Mouse (Mus musculus) hindbrain, embryonic 11.5 days (tissue): ENCODE measurements around the gene Olfr1039. TPM values are rescaled to one million over a fixed set of nuclear protein-coding genes. Genes with fewer than 3 reads are reported as not detected.
"Not testable (repeated sequence)": the region's sequence is repeated elsewhere in the genome, so short reads cannot be mapped to it uniquely, and the experiment has no call there.

Experiments
- ATAC-seq: fragments of 200-750 bp; cut with Nextera tagmentation; 2 replicates; pipeline ENCODE4 v1.8.0; 2017; ENCODE audit warnings: mild to moderate bottlenecking, moderate TSS enrichment, moderate library complexity; ENCODE audit not compliant: low FRiP score
- DNase-seq: peaks from one replicate; pipeline ENCODE4 v3.0.0-alpha.2; 2015; ENCODE audit warnings: low spot score
- H3K27ac ChIP-seq: fragments of 300-500 bp; sonication (generic); 2 replicates; pipeline ENCODE4 v1.5.1; 2014; ENCODE audit warnings: mild to moderate bottlenecking, low read depth, low read length
- H3K27me3 ChIP-seq: fragments of 300-500 bp; sonication (generic); 2 replicates; pipeline ENCODE4 v1.6.1; 2014; ENCODE audit warnings: mild to moderate bottlenecking, low read length, moderate library complexity, mixed read lengths; ENCODE audit not compliant: control insufficient read depth, insufficient read depth
- H3K36me3 ChIP-seq: fragments of 300-500 bp; sonication (generic); 2 replicates; pipeline ENCODE4 v1.6.1; 2014; ENCODE audit warnings: mild to moderate bottlenecking, low read length, moderate library complexity, mixed read lengths; ENCODE audit not compliant: control insufficient read depth, insufficient read depth
- H3K4me1 ChIP-seq: fragments of 300-500 bp; sonication (generic); replicated peaks from 2 replicates; pipeline ENCODE4 v1.6.1; 2014; ENCODE audit warnings: low read length, mixed read lengths; ENCODE audit not compliant: control insufficient read depth, insufficient read depth
- H3K4me2 ChIP-seq: fragments of 300-500 bp; sonication (generic); replicated peaks from 2 replicates; pipeline ENCODE4 v1.6.1; 2014; ENCODE audit warnings: mild to moderate bottlenecking, low read depth, low read length
- H3K4me3 ChIP-seq: fragments of 300-500 bp; sonication (generic); 2 replicates; pipeline ENCODE4 v1.5.1; 2014; ENCODE audit warnings: low read depth, low read length
- H3K9ac ChIP-seq: fragments of 300-500 bp; sonication (generic); 2 replicates; pipeline ENCODE4 v1.6.1; 2014; ENCODE audit warnings: low read depth, low read length
- H3K9me3 ChIP-seq: fragments of 300-500 bp; sonication (generic); 2 replicates; pipeline ENCODE4 v1.6.1; 2016; ENCODE audit warnings: low read length; ENCODE audit not compliant: control insufficient read depth
- WGBS: fragments of 180-500 bp; shearing (Covaris S2); extraction: QIAGEN DNeasy Blood & Tissue Kit; methylation state at CpG from one replicate; pipeline ENCODE4 v1.1.7; 2014; 5-methylcytosine and 5-hydroxymethylcytosine counted together
- polyA plus RNA-seq: library from polyadenylated mRNA; unstranded; fragments of >200 nt; fragmentation: Nextera tagmentation; extraction: Ambion mirVana; gene quantifications from 2 replicates; pipeline ENCODE4 v1.2.1, GENCODE M21; 2014

Gene Olfr1039
- polyA plus RNA-seq = not detected in 2 replicates

- no peak for ATAC-seq
Observed at GRCm38 (mm10) chr2:86135828-86136227, at the start of gene Olfr1039. TSS of gene Olfr1039 (minus strand) at chr2:86135928.

GRCm38 (mm10) chr2:86179950-86180349 is 44.2 kb upstream of the Olfr1039 start:
- H3K4me3 ChIP-seq = no peak overlapping the region
- H3K36me3 ChIP-seq = no peaks in the 10 kb centered on the region
- H3K9ac ChIP-seq = no peak overlapping the region
- H3K27me3 ChIP-seq = no peaks in the 10 kb centered on the region
- ATAC-seq (no peak), DNase-seq (no peak)
- H3K9me3 ChIP-seq = no peaks in the 10 kb centered on the region
- no peaks in the 10 kb centered on the region for H3K4me1 ChIP-seq
- 74% methylated on average over 3 of the region's 3 CpGs for WGBS
- H3K4me2 ChIP-seq = no peak overlapping the region
- no peak overlapping the region for H3K27ac ChIP-seq

More at GRCm38 (mm10) chr2:86135828-86136227, at the start of gene Olfr1039:
- H3K36me3 ChIP-seq = no peaks in the 10 kb centered on the region
- no peak for DNase-seq
- no peaks in the 10 kb centered on the region for H3K9me3 ChIP-seq
- H3K27me3 ChIP-seq = no peaks in the 10 kb centered on the region
- WGBS = 100% methylated on average over 1 of the region's 1 CpGs
- H3K4me2 ChIP-seq = no peak within 1 kb of the TSS
- no peaks in the 10 kb centered on the region for H3K4me1 ChIP-seq
- H3K27ac ChIP-seq = no peak within 1 kb of the TSS
- no peak within 1 kb of the TSS for H3K9ac ChIP-seq
- no peak within 1 kb of the TSS for H3K4me3 ChIP-seq

- no peak within 1 kb of the TSS for H3K4me2 ChIP-seq
- no peak within 1 kb of the TSS for H3K9ac ChIP-seq
- no peak within 1 kb of the TSS for H3K27ac ChIP-seq
- no peak for DNase-seq
- H3K9me3 ChIP-seq = no peaks in the 10 kb centered on the region
- ATAC-seq = no peak
- no peaks in the 10 kb centered on the region for H3K4me1 ChIP-seq
- no peak within 1 kb of the TSS for H3K4me3 ChIP-seq
- no peaks in the 10 kb centered on the region for H3K27me3 ChIP-seq
- H3K36me3 ChIP-seq = no peaks in the 10 kb centered on the region
Observed at GRCm38 (mm10) chr2:86177720-86178119, 42.0 kb upstream of the Olfr1039 start, which contains the start of gene Olfr1044. TSS of gene Olfr1044 (minus strand) at chr2:86177820.

GRCm38 (mm10) chr2:86175422-86175821 is 39.7 kb upstream of the Olfr1039 start:
- WGBS = 86% methylated on average over 7 of the region's 7 CpGs
- H3K9ac ChIP-seq, H3K4me1 ChIP-seq, H3K4me2 ChIP-seq, H3K4me3 ChIP-seq, H3K9me3 ChIP-seq, ATAC-seq, H3K27me3 ChIP-seq, H3K36me3 ChIP-seq, H3K27ac ChIP-seq, DNase-seq: not testable (repeated sequence)

- H3K36me3 ChIP-seq = no peaks in the 10 kb centered on the region
- H3K4me2 ChIP-seq = no peak within 1 kb of the TSS
- ATAC-seq = no peak
- no peak for DNase-seq
- no peaks in the 10 kb centered on the region for H3K27me3 ChIP-seq
- no peaks in the 10 kb centered on the region for H3K9me3 ChIP-seq
- no peaks in the 10 kb centered on the region for H3K4me1 ChIP-seq
- H3K27ac ChIP-seq = no peak within 1 kb of the TSS
- no peak within 1 kb of the TSS for H3K4me3 ChIP-seq
- 87% methylated on average over 2 of the region's 2 CpGs for whole genome bisulfite sequencing
- H3K9ac ChIP-seq = no peak within 1 kb of the TSS
Observed at GRCm38 (mm10) chr2:86167422-86167821, 31.7 kb upstream of the Olfr1039 start, which contains the start of gene Olfr1043. TSS of gene Olfr1043 (minus strand) at chr2:86167522.

GRCm38 (mm10) chr2:86161738-86162137 is 26.0 kb upstream of the Olfr1039 start, which contains the start of gene Olfr1042:
TSS of gene Olfr1042 (minus strand) at chr2:86161838.
- H3K9ac ChIP-seq = no peak within 1 kb of the TSS
- no peaks in the 10 kb centered on the region for H3K27me3 ChIP-seq
- ATAC-seq (no peak), DNase-seq (no peak)
- no peaks in the 10 kb centered on the region for H3K36me3 ChIP-seq
- H3K4me2 ChIP-seq = no peak within 1 kb of the TSS
- H3K27ac ChIP-seq = no peak within 1 kb of the TSS
- 94% methylated on average over 2 of the region's 2 CpGs for WGBS
- no peaks in the 10 kb centered on the region for H3K9me3 ChIP-seq
- H3K4me1 ChIP-seq = no peaks in the 10 kb centered on the region
- H3K4me3 ChIP-seq = no peak within 1 kb of the TSS

GRCm38 (mm10) chr2:86146632-86147031 is 10.9 kb upstream of the Olfr1039 start, which contains the start of gene Olfr1040:
TSS of gene Olfr1040 (minus strand) at chr2:86146732.
- no peaks in the 10 kb centered on the region for H3K27me3 ChIP-seq
- no peak within 1 kb of the TSS for H3K4me3 ChIP-seq
- DNase-seq (no peak), ATAC-seq (no peak)
- no peaks in the 10 kb centered on the region for H3K4me1 ChIP-seq
- H3K27ac ChIP-seq = no peak within 1 kb of the TSS
- H3K9ac ChIP-seq = no peak within 1 kb of the TSS
- no peaks in the 10 kb centered on the region for H3K9me3 ChIP-seq
- H3K4me2 ChIP-seq = no peak within 1 kb of the TSS
- H3K36me3 ChIP-seq = no peaks in the 10 kb centered on the region
- WGBS = 83% methylated on average over 1 of the region's 1 CpGs

- 91% methylated on average over 2 of the region's 2 CpGs for WGBS
- Histone ChIP-seq H3K4me2 (no peak within 1 kb of the TSS), H3K4me3 (no peak within 1 kb of the TSS), H3K9me3 (no peaks in the 10 kb centered on the region), H3K27ac (no peak within 1 kb of the TSS), H3K4me1 (no peaks in the 10 kb centered on the region), H3K27me3 (no peaks in the 10 kb centered on the region), H3K36me3 (no peaks in the 10 kb centered on the region), H3K9ac (no peak within 1 kb of the TSS)
- ATAC-seq = no peak
- no peak for DNase-seq
Observed at GRCm38 (mm10) chr2:86087285-86087684, 48.4 kb downstream of the Olfr1039 start, which contains the start of gene Olfr1037. TSS of gene Olfr1037 (minus strand) at chr2:86087385.

- H3K4me1 ChIP-seq, DNase-seq, H3K4me2 ChIP-seq, H3K27ac ChIP-seq, H3K36me3 ChIP-seq, H3K9me3 ChIP-seq, H3K27me3 ChIP-seq, H3K4me3 ChIP-seq, H3K9ac ChIP-seq: not testable (repeated sequence)
- WGBS = 80% methylated on average over 1 of the region's 1 CpGs
- 0 out of 2 replicates have a peak, but pooled peaks have one; percentile 35 for ATAC-seq
Observed at GRCm38 (mm10) chr2:86080478-86080877, 55.2 kb downstream of the Olfr1039 start.
